Mouse (Mus musculus) CD8-positive naive resting alpha-beta T cell, adult 57 days (primary cell): ENCODE results near the gene Fblim1. TPM values are rescaled to one million over a fixed set of nuclear protein-coding genes. Genes with fewer than 3 reads are reported as not detected.

ENCODE experiments used
- total RNA-seq: library from RNA; stranded (reverse); gene quantifications from one replicate; pipeline ENCODE4 v1.2.4, GENCODE M21; 2023

Gene Fblim1
- not detected for total RNA-seq

GRCm38 (mm10) chr4:141605861-141606260 lies at the start of gene Fblim1:
TSS of gene Fblim1 (minus strand) at chr4:141606096.

DNA sequence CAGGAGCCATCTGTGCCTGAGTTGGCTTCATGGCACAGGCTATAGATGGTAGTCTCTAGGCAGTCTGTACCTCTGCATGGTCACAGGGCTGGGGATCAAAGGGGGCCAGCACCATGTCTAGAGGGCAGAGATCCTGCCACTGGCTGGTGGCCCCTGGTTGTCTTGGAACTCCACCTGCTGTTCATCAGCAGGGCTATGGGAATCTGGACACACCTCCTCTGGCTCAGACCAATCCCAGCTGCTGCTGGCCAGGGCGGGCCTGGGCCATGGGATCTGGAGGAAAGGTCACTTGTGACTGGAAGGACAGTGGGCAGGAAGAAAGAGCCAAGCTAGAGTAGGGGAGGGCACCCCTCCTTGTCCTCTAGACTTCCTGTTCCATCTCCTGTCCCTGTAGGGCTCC lies 17.8 kb upstream of the Fblim1 start, which contains the start of gene Slc25a34:
Slc25a34 (minus strand) TSS at position 156 of the 400 bp plus-strand sequence.

DNA sequence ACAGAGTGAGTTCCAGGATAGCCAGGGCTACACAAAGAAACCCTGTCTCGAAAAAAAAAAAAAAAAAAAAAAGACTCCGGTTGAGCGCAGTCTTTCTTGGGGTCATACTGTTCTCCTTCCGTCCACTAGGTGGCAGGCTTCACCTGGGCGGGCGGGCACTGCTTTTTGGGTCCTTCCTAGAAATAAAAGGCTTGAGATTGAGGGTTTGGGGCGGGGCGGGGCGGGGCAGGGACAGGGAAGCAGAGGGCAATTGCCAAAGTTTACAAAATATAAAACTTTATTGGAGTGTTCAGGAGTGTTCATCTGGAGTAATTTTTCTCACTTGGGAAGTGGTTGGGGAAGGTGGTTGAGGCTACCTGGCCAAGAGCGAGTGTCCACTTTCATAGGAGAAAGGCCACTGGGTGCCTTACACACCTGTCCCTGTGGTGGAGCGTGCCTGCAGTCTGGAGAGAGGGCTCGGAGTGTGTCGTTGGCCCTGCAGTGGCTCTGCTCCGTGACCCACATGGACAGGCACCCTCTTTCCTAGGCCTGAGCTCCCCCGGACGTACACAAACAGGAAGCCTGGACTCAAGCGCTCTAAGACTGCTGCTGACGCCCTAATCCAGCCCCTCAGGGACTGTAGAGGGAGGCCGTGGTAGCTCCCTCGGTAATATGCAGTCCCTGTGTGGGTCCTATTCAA lies 12.8 kb upstream of the Fblim1 start, which contains the start of gene Tmem82:
Tmem82 (minus strand) TSS at position 69 of the 679 bp plus-strand sequence.

GRCm38 (mm10) chr4:141538408-141539212 lies 67.3 kb downstream of the Fblim1 start, which contains the start of gene Spen:
TSS of gene Spen (minus strand) at chr4:141538597.

Other genes starting within 250 kb of the Fblim1 start
- not detected for gene Fam131c, start 237.9 kb downstream of the Fblim1 start, total RNA-seq
- not detected for gene Clcnka, start 207.4 kb downstream of the Fblim1 start, total RNA-seq
- gene Clcnkb, start 190.1 kb downstream of the Fblim1 start, total RNA-seq: not detected
- gene Hspb7, start 185.3 kb downstream of the Fblim1 start, total RNA-seq: not detected
- gene Srarp, start 170.0 kb downstream of the Fblim1 start, total RNA-seq: not detected
- gene Zbtb17, start 161.4 kb downstream of the Fblim1 start, total RNA-seq: 40.0 TPM
- 55.5 TPM for gene Spen, start 67.5 kb downstream of the Fblim1 start, total RNA-seq
- gene Tmem82, start 12.5 kb upstream of the Fblim1 start, total RNA-seq: 0.34 TPM
- not detected for gene Slc25a34, start 17.7 kb upstream of the Fblim1 start, total RNA-seq
- 35.0 TPM for gene Plekhm2, start 58.8 kb upstream of the Fblim1 start, total RNA-seq
- gene Rsc1a1, start 79.5 kb upstream of the Fblim1 start, total RNA-seq: 6.6 TPM
- gene Ddi2, start 117.3 kb upstream of the Fblim1 start, total RNA-seq: 34.0 TPM
- not detected for gene Agmat, start 140.6 kb upstream of the Fblim1 start, total RNA-seq
- gene Dnajc16, start 184.8 kb upstream of the Fblim1 start, total RNA-seq: 10.9 TPM
- gene Casp9, start 187.5 kb upstream of the Fblim1 start, total RNA-seq: 9.9 TPM
- gene Cela2a, start 220.1 kb upstream of the Fblim1 start, total RNA-seq: 15.7 TPM
- 1.2 TPM for gene Ctrc, start 240.3 kb upstream of the Fblim1 start, total RNA-seq